Mouse (Mus musculus) liver, postnatal 0 days (tissue): ENCODE data around the gene Wfdc21.

ENCODE experiments used
- CTCF ChIP-seq: sonication (generic); IDR thresholded peaks from 2 replicates; pipeline ENCODE4 v1.5.1; 2016; ENCODE audit warnings: antibody characterized with exemption, low read depth
- EP300 ChIP-seq: IDR thresholded peaks from 2 replicates; pipeline ENCODE4 v1.6.1; 2016; ENCODE audit warnings: antibody characterized with exemption, low read depth, mild to moderate bottlenecking

DNA sequence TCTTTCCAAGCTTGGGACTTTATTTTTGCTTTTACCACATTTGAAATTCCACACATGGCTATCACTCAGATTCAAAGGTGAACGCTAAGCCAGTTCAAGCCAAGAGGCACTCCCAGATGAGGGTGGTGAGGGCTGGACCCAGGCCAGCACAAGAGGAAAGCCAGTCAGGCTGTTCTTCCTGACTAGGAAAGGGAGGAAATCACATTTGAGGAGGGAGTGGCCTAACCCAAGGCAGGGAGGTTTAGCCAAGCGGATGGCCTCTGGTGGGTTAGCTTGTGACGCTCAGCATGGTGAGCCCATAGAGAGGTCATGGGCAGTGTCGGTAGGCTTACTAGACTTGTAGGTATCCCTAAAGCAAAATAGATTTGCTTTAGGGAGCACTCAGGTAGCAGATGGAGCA lies 40.1 kb downstream of the Wfdc21 start:
- no peak for TF ChIP-seq CTCF
- TF ChIP-seq EP300 = no peak
